Mouse (Mus musculus) T-cell, adult 2 months (primary cell): Measurements from ENCODE around the gene Fars2.

ENCODE experiments used
- DNase-seq: peaks from one replicate; pipeline ENCODE4 v3.0.0; 2022; ENCODE audit warnings: low spot score

Gene Fars2

GRCm38 (mm10) chr13:36577916-36578568, 460.8 kb downstream of the Fars2 start:
- DNase-seq: no peak

- no peak for DNase-seq
These were observed 461.5 kb downstream of the Fars2 start for GRCm38 (mm10) chr13:36578569-36579333.

GRCm38 (mm10) chr13:36582406-36583070, 465.3 kb downstream of the Fars2 start:
- no peak for DNase-seq

- no peak for DNase-seq
These were observed 466.4 kb downstream of the Fars2 start for GRCm38 (mm10) chr13:36583481-36584151.

- no peak for DNase-seq
These were observed 467.0 kb downstream of the Fars2 start for GRCm38 (mm10) chr13:36584197-36584596.

GRCm38 (mm10) chr13:36589092-36589491, 471.9 kb downstream of the Fars2 start:
- no peak for DNase-seq

GRCm38 (mm10) chr13:36592291-36592690, 475.1 kb downstream of the Fars2 start:
- DNase-seq: no peak

- no peak for DNase-seq
These were observed 489.5 kb downstream of the Fars2 start for GRCm38 (mm10) chr13:36606717-36607116.

- no peak for DNase-seq
These were observed 490.7 kb downstream of the Fars2 start for GRCm38 (mm10) chr13:36607871-36608270.

GRCm38 (mm10) chr13:36610426-36610825, 493.2 kb downstream of the Fars2 start:
- no peak for DNase-seq

- no peak for DNase-seq
These were observed 495.9 kb downstream of the Fars2 start for GRCm38 (mm10) chr13:36612785-36613750.

- DNase-seq: no peak
These were observed 503.5 kb downstream of the Fars2 start for GRCm38 (mm10) chr13:36620498-36621332.

- DNase-seq: no peak
These were observed 504.1 kb downstream of the Fars2 start for GRCm38 (mm10) chr13:36621333-36621659.

- no peak for DNase-seq
These were observed 506.3 kb downstream of the Fars2 start for GRCm38 (mm10) chr13:36623556-36623955.

- DNase-seq: no peak
These were observed 511.9 kb downstream of the Fars2 start for GRCm38 (mm10) chr13:36629154-36629553.

GRCm38 (mm10) chr13:36648257-36648656, 531.0 kb downstream of the Fars2 start:
- DNase-seq: no peak

- DNase-seq: no peak
These were observed 537.0 kb downstream of the Fars2 start for GRCm38 (mm10) chr13:36654251-36654650.

GRCm38 (mm10) chr13:36679345-36679744, 562.1 kb downstream of the Fars2 start:
- DNase-seq: no peak

- no peak for DNase-seq
These were observed 563.6 kb downstream of the Fars2 start for GRCm38 (mm10) chr13:36680690-36681355.

- no peak for DNase-seq
These were observed 566.4 kb downstream of the Fars2 start for GRCm38 (mm10) chr13:36683581-36683980.
